Mouse (Mus musculus) CH12.LX (cell line): ENCODE measurements at regions not wholly inside any gene's neighbourhood (a gene's known extent, or its start where the extent isn't known, plus 50 kb on each side); places are given as distances from the start of the nearest gene placed in this dataset.

Experiments
- DNase-seq: peaks from one replicate; pipeline ENCODE4 v3.0.0-alpha.2; 2013; ENCODE audit errors: extremely low read depth
- H3K27ac ChIP-seq: 2 replicates; pipeline ENCODE4 v1.5.1; 2012; ENCODE audit warnings: low read depth, mild to moderate bottlenecking, control low read depth, moderate library complexity; ENCODE audit not compliant: insufficient read depth
- H3K27me3 ChIP-seq: replicated peaks from 2 replicates; pipeline ENCODE3; 2012; ENCODE audit warnings: inconsistent platforms
- H3K36me3 ChIP-seq, 2 experiments: replicated peaks in 1 of 2; 2 replicates each; pipeline versions ENCODE3 to v1.6.1; 2012; ENCODE audit warnings: inconsistent platforms in 1 of 2, low read length in 1 of 2, mild to moderate bottlenecking in 1 of 2, mixed read lengths in 1 of 2, moderate library complexity in 1 of 2; ENCODE audit not compliant: control insufficient read depth in 1 of 2, insufficient read depth in 1 of 2
- H3K4me1 ChIP-seq, 2 experiments: 2 replicates each; pipeline ENCODE4 v1.6.1; 2012; ENCODE audit warnings: inconsistent platforms in 1 of 2, moderate library complexity in 1 of 2; ENCODE audit not compliant: insufficient read depth in 2 of 2, control insufficient read depth in 1 of 2
- H3K4me2 ChIP-seq: 2 replicates; pipeline ENCODE4 v1.6.1; 2012; ENCODE audit warnings: low read depth, mild to moderate bottlenecking, control low read depth; ENCODE audit not compliant: poor library complexity, insufficient read depth, severe bottlenecking
- H3K4me3 ChIP-seq, 3 experiments: fragments of 150-350 bp in 1 of 3; sonication (generic) in 1 of 3; replicated peaks in 1 of 3; 2 replicates each; pipeline versions ENCODE3 to v1.5.1; 2011 to 2012; ENCODE audit warnings: low read depth in 2 of 3, low read length in 2 of 3, mild to moderate bottlenecking in 2 of 3, moderate library complexity in 2 of 3, control low read depth in 1 of 3, improper control_type of control experiment in 1 of 3, inconsistent platforms in 1 of 3, mixed read lengths in 1 of 3; ENCODE audit not compliant: poor library complexity in 1 of 3
- H3K79me2 ChIP-seq: replicated peaks from 2 replicates; pipeline ENCODE4 v1.6.1; 2012; ENCODE audit warnings: mild to moderate bottlenecking, moderate library complexity; ENCODE audit not compliant: control insufficient read depth, poor library complexity, insufficient read depth, severe bottlenecking; ENCODE audit errors: extremely low read depth
- H3K9ac ChIP-seq: 2 replicates; pipeline ENCODE4 v1.6.1; 2012; ENCODE audit warnings: low read depth, mild to moderate bottlenecking, control low read depth, moderate library complexity; ENCODE audit not compliant: insufficient read depth
- H3K9me3 ChIP-seq: replicated peaks from 2 replicates; pipeline ENCODE3; 2012; ENCODE audit warnings: low read length, inconsistent platforms, mixed read lengths
- CHD1 ChIP-seq: IDR thresholded peaks from 2 replicates; pipeline ENCODE4 v1.6.1; 2012; ENCODE audit warnings: low read depth, low read length, improper control_type of control experiment, inconsistent platforms
- CHD2 ChIP-seq: IDR thresholded peaks from 2 replicates; pipeline ENCODE4 v1.6.1; 2011; ENCODE audit warnings: low read length, improper control_type of control experiment
- E2F4 ChIP-seq: IDR thresholded peaks from 2 replicates; pipeline ENCODE4 v1.6.1; 2011; ENCODE audit warnings: low read depth, low read length, improper control_type of control experiment; ENCODE audit not compliant: insufficient replicate concordance
- ELF1 ChIP-seq: IDR thresholded peaks from 2 replicates; pipeline ENCODE4 v1.6.1; 2014; ENCODE audit warnings: low read depth, mild to moderate bottlenecking, inconsistent platforms, low read length, improper control_type of control experiment
- EP300 ChIP-seq: IDR thresholded peaks from 2 replicates; pipeline ENCODE4 v1.6.1; 2011; ENCODE audit warnings: low read length, improper control_type of control experiment
- ETS1 ChIP-seq: conservative IDR thresholded peaks from 2 replicates; pipeline ENCODE4 v1.6.1; 2012; ENCODE audit warnings: low read depth, mild to moderate bottlenecking, inconsistent platforms, low read length, improper control_type of control experiment, moderate library complexity
- GABPA ChIP-seq: IDR thresholded peaks from 2 replicates; pipeline ENCODE4 v1.6.1; 2012; ENCODE audit warnings: low read depth, low read length, improper control_type of control experiment, inconsistent platforms; ENCODE audit not compliant: insufficient replicate concordance
- HCFC1 ChIP-seq: IDR thresholded peaks from 2 replicates; pipeline ENCODE4 v1.6.1; 2012; ENCODE audit warnings: low read depth, mild to moderate bottlenecking, inconsistent platforms, low read length, improper control_type of control experiment
- IRF4 ChIP-seq: IDR thresholded peaks from 2 replicates; pipeline ENCODE4 v1.6.1; 2014; ENCODE audit warnings: low read depth, mild to moderate bottlenecking, inconsistent platforms, low read length, improper control_type of control experiment
- MAFK ChIP-seq: IDR thresholded peaks from 2 replicates; pipeline ENCODE4 v1.6.1; 2011; ENCODE audit warnings: low read length, improper control_type of control experiment; ENCODE audit not compliant: insufficient replicate concordance
- MAZ ChIP-seq: IDR thresholded peaks from 2 replicates; pipeline ENCODE4 v1.6.1; 2012; ENCODE audit warnings: low read depth, mild to moderate bottlenecking, inconsistent platforms, low read length, improper control_type of control experiment, moderate library complexity
- MEF2A ChIP-seq: IDR thresholded peaks from 2 replicates; pipeline ENCODE4 v1.6.1; 2014; ENCODE audit warnings: low read depth, mild to moderate bottlenecking, inconsistent platforms, low read length, improper control_type of control experiment, borderline replicate concordance
- MYC ChIP-seq: IDR thresholded peaks from 2 replicates; pipeline ENCODE4 v1.6.1; 2011; ENCODE audit warnings: low read depth, mild to moderate bottlenecking, improper control_type of control experiment, low read length
- NELFE ChIP-seq: IDR thresholded peaks from 2 replicates; pipeline ENCODE4 v1.6.1; 2011; ENCODE audit warnings: low read depth, low read length, improper control_type of control experiment
- NRF1 ChIP-seq: IDR thresholded peaks from 2 replicates; pipeline ENCODE4 v1.6.1; 2014; ENCODE audit warnings: low read depth, mild to moderate bottlenecking, inconsistent platforms, low read length, improper control_type of control experiment, moderate library complexity
- PAX5 ChIP-seq: IDR thresholded peaks from 2 replicates; pipeline ENCODE4 v1.6.1; 2012; ENCODE audit warnings: low read length, inconsistent platforms, mixed read lengths
- POLR2A ChIP-seq: IDR thresholded peaks from 2 replicates; pipeline ENCODE4 v1.6.1; 2011; ENCODE audit warnings: low read depth, mild to moderate bottlenecking, improper control_type of control experiment, low read length
- RAD21 ChIP-seq: IDR thresholded peaks from 2 replicates; pipeline ENCODE4 v1.6.1; 2011; ENCODE audit warnings: low read depth, mild to moderate bottlenecking, low read length, improper control_type of control experiment, moderate library complexity
- RCOR1 ChIP-seq: conservative IDR thresholded peaks from 2 replicates; pipeline ENCODE4 v1.6.1; 2012; ENCODE audit warnings: low read depth, mild to moderate bottlenecking, inconsistent platforms, low read length, improper control_type of control experiment
- SIN3A ChIP-seq: IDR thresholded peaks from 2 replicates; pipeline ENCODE4 v1.6.1; 2012; ENCODE audit warnings: low read length, improper control_type of control experiment, inconsistent platforms
- SMC3 ChIP-seq: IDR thresholded peaks from 2 replicates; pipeline ENCODE4 v1.6.1; 2011; ENCODE audit warnings: low read depth, low read length, improper control_type of control experiment
- TBP ChIP-seq: conservative IDR thresholded peaks from 2 replicates; pipeline ENCODE4 v1.6.1; 2011; ENCODE audit warnings: low read depth, low read length, improper control_type of control experiment
- UBTF ChIP-seq: IDR thresholded peaks from 2 replicates; pipeline ENCODE4 v1.6.1; 2012; ENCODE audit warnings: low read depth, mild to moderate bottlenecking, inconsistent platforms, low read length, improper control_type of control experiment, moderate library complexity
- USF1 ChIP-seq: IDR thresholded peaks from 2 replicates; pipeline ENCODE4 v1.6.1; 2014; ENCODE audit warnings: low read depth, mild to moderate bottlenecking, inconsistent platforms, low read length, improper control_type of control experiment
- ZC3H11A ChIP-seq: IDR thresholded peaks from 2 replicates; pipeline ENCODE4 v1.6.1; 2012; ENCODE audit warnings: low read depth, mild to moderate bottlenecking, inconsistent platforms, low read length, improper control_type of control experiment
- ZKSCAN1 ChIP-seq: IDR thresholded peaks from 2 replicates; pipeline ENCODE4 v1.6.1; 2012; ENCODE audit warnings: low read depth, inconsistent platforms, low read length, improper control_type of control experiment, borderline replicate concordance
- ZNF384 ChIP-seq: IDR thresholded peaks from 2 replicates; pipeline ENCODE4 v1.6.1; 2012; ENCODE audit warnings: low read depth, low read length, improper control_type of control experiment, inconsistent platforms
- dilution Hi-C: fragments of 300-500 bp; cut with MboI; formaldehyde crosslinking; loops from 2 replicates; pipeline ENCODE4 v1.14.3; 2020; ENCODE audit warnings: low sequenced_read_pairs; ENCODE audit not compliant: extremely low pct_unique_long_range_greater_than_20kb, extremely low pct_ligation_motif_present
- in situ Hi-C: fragments of 300-500 bp; cut with MboI; formaldehyde crosslinking; loops from 3 replicates; pipeline ENCODE4 v1.14.3; 2019; ENCODE audit warnings: low sequenced_read_pairs, low pct_ligation_motif_present, low pct_unique_long_range_greater_than_20kb, mixed read lengths

DNA sequence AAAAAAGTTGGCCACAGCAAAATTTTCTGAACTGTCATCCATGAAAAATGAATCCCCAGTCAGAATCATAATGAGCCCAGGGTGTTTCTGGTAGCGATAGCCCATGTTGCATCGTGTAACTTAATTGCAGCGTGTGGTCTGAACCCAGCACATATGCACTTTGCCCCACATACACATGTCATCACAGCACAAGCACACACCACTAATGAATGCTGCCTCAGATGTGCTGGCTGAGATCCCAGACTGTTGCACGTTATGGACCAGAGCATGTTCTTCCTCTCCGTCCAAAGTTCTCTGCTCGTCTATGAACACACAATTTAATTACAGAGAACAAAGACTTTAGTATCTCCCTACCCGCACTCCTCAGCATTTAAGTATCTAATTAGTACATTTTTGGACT lies 61.5 kb upstream of the Bmper start:
- TF ChIP-seq ZC3H11A (no peak), MAFK (no peak), ZNF384 (no peak), HCFC1 (no peak), TBP (no peak), CHD2 (no peak), RCOR1 (no peak), RAD21 (no peak), E2F4 (no peak), POLR2A (no peak), MAZ (no peak), MYC (no peak), ETS1 (no peak), NELFE (no peak), PAX5 (no peak), SIN3A (no peak), MEF2A (no peak), EP300 (no peak)
- Histone ChIP-seq H3K4me3 (no peak overlapping the region), H3K4me2 (no peak overlapping the region), H3K79me2 (no peaks in the 10 kb centered on the region), H3K9me3 (no peaks in the 10 kb centered on the region), H3K9ac (no peak overlapping the region), H3K36me3 (no peaks in the 10 kb centered on the region), H3K27ac (no peak overlapping the region), H3K4me1 (no peaks in the 10 kb centered on the region), H3K27me3 (no peaks in the 10 kb centered on the region)
- in situ Hi-C loops, result no loop called here
- no peak for DNase-seq
- dilution Hi-C loops, result no loop called here

DNA sequence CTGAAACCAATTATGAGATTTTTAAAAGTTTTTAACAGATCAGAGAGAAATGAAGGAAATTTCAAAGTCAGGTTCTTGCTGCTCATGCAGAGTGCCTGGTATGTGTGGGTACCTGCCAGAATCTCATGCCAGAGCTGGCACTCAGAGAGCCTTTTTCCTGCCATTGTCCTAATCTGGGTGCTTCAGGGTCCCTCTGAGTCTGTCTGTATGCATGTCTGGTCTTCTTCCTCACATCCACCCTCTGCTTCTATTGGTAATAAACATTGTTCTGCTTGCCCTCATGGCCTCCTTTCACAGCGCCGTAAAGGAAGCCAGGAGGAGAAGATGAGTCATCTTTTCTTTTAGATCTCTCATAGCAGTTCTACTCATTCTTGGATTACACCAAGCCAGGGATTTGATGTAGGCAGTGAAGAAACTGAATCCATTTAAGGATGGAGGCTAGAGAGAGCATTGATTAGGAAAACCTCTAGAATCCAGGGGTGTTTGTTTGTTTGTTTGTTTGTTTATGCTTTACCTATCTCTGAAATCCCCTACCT lies 55.8 kb upstream of the Bmper start:
- Histone ChIP-seq H3K27ac (no peak overlapping the region), H3K79me2 (no peaks in the 10 kb centered on the region)
- peak; percentile 3 for DNase-seq
- dilution Hi-C loops, result no loop called here
- TF ChIP-seq NELFE, result no peak
- TF ChIP-seq TBP, result no peak
- TF ChIP-seq ELF1, result no peak
- TF ChIP-seq CHD1, result no peak
- TF ChIP-seq CHD2, result no peak
- no peak for TF ChIP-seq MEF2A
- TF ChIP-seq SIN3A, result no peak
- no peak for TF ChIP-seq MAFK
- TF ChIP-seq E2F4, result no peak
- TF ChIP-seq ZKSCAN1, result no peak
- TF ChIP-seq NRF1, result no peak
- no peak for TF ChIP-seq GABPA
- TF ChIP-seq UBTF, result no peak
- no peak for TF ChIP-seq RCOR1
- no peak for TF ChIP-seq ETS1
- TF ChIP-seq SMC3, result no peak
- TF ChIP-seq USF1, result no peak
- TF ChIP-seq IRF4, result no peak
- TF ChIP-seq, all 38 proteins: peak for 0
- Histone ChIP-seq H3K9me3 (no peaks in the 10 kb centered on the region), H3K9ac (no peak overlapping the region), H3K27me3 (no peaks in the 10 kb centered on the region), H3K4me1 (peaks cover 0 to 14% of the 10 kb centered on the region in 2 experiments; a peak in 1 of 4 replicates), H3K4me2 (no peak overlapping the region), H3K36me3 (no peaks in the 10 kb centered on the region), H3K4me3 (no peak overlapping the region)
- in situ Hi-C loops, result no loop called here
